Mouse (Mus musculus): Measurements from ENCODE around the gene Tmem59l. TPM values are rescaled to one million over a fixed set of nuclear protein-coding genes. Genes with fewer than 3 reads are reported as not detected.
A peak's percentile ranks its signal among the peaks of the same experiment; 100 is the strongest.

The Tmem59l gene
- 3.3 and 4.2 TPM in 2 replicates for polyA plus RNA-seq (2011; ENCODE audit: insufficient read depth, insufficient read length, low read depth, missing spikeins)

DNA sequence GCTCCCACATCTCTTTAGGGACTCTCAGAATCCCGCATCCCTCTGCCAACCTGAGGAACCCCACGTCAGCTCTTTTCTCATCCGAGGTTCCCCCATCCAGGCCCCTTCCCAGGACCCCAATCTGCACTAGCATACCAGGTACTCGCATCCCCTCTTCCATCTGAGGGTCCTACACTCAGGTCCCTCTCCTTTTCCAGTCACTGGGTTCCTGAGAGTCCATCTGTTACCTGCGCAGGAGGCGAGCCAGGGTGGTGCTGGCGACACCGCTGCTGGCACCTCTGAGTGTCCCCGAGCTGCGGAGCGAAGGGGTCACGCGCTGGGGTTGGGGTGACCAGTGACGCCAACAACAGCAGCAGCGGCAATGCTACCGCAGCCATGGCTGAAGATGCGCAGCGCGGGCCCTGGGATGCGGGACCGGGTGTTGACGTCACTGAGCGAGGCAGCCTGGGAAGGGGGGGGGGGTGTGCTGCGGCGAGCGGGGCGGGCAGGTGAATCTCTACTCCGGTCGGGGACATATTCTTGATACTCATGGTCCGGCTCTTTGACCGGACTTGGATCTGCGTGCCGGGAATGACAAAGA, at the start of gene Tmem59l:
Gene Tmem59l (minus strand): TSS at position 418 of the 580 bp plus-strand sequence.
- Histone ChIP-seq H3K27me3 (ENCODE audit: control insufficient read depth, insufficient read depth, low read length, poor library complexity, severe bottlenecking) (peaks cover 17% of the 10 kb centered on the region), H3K27ac (ENCODE audit: insufficient read depth, low read length) (no peak within 1 kb of the TSS), H3K4me3 (ENCODE audit: low read depth, low read length) (peak within 1 kb of the TSS; percentile 59), H3K36me3 (ENCODE audit: control insufficient read depth, insufficient read depth, low read length, poor library complexity, severe bottlenecking) (no peaks in the 10 kb centered on the region), H3K9me3 (replicated peaks; ENCODE audit: control insufficient read depth, insufficient read depth, low read length, poor library complexity, severe bottlenecking) (no peaks in the 10 kb centered on the region), H3K9ac (ENCODE audit: low read depth, poor library complexity, severe bottlenecking) (peak within 1 kb of the TSS; percentile 43), H3K4me1 (ENCODE audit: control insufficient read depth, insufficient read depth, low read length) (peaks cover 2% of the 10 kb centered on the region)
- TF ChIP-seq POLR2A (IDR thresholded peaks at IDR 0.05; ENCODE audit: insufficient read depth, low read length) = no peak
- no peak for TF ChIP-seq EP300 (IDR thresholded peaks at IDR 0.05; ENCODE audit: insufficient read depth, low read depth, low read length)
- no peak for TF ChIP-seq CTCF (IDR thresholded peaks at IDR 0.05; ENCODE audit: low read depth, low read length)

DNA sequence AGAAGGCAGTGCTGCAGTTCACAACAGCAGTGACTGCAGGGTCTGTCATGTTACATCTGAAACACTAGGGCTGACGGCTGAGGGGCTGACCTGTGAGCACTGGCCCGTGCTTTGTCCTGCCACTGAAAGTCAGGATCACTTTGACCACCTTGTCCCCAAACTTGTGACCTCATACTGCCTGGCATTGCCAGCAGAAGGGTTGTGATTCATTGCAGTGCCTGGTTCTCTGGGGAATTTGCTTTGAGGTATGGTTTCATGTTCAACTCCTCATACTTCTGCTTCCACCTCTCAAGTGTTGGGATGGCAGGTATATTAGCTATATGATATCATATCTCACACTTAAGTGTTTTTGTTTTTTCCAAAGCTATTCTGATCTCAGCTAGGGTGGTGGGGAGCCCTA, 48.5 kb upstream of the Tmem59l start:
- H3K36me3 ChIP-seq (ENCODE audit: control insufficient read depth, insufficient read depth, low read length, poor library complexity, severe bottlenecking) = peaks cover 25% of the 10 kb centered on the region
- H3K27ac ChIP-seq (ENCODE audit: insufficient read depth, low read length) = no peak overlapping the region
- no peaks in the 10 kb centered on the region for H3K27me3 ChIP-seq (ENCODE audit: control insufficient read depth, insufficient read depth, low read length, poor library complexity, severe bottlenecking)
- no peaks in the 10 kb centered on the region for H3K4me1 ChIP-seq (ENCODE audit: control insufficient read depth, insufficient read depth, low read length)
- H3K4me3 ChIP-seq (ENCODE audit: low read depth, low read length) = no peak overlapping the region
- no peak overlapping the region for H3K9ac ChIP-seq (ENCODE audit: low read depth, poor library complexity, severe bottlenecking)
- TF ChIP-seq CTCF (IDR thresholded peaks at IDR 0.05; ENCODE audit: low read depth, low read length) (no peak), EP300 (IDR thresholded peaks at IDR 0.05; ENCODE audit: insufficient read depth, low read depth, low read length) (no peak)
- no peaks in the 10 kb centered on the region for H3K9me3 ChIP-seq (replicated peaks; ENCODE audit: control insufficient read depth, insufficient read depth, low read length, poor library complexity, severe bottlenecking)

DNA sequence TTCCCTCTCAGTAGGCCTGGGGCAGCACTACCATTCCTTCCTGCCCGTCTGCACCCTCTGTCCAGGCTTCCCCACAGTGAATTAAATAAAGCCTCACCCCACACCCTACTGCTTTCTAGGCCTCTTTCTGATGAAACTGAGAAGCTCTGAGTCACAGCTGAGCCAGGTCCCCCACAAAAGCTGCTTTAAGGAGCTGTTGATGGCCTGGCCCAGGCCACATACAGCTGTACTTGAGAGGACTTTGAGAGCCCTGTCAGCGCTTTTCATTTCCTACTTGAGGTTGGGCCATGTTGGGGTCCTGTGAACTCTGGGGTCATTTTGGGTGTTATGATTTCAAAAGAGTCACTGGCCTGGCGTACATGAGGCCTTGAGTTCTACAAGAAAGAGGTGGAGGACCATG, 48.1 kb upstream of the Tmem59l start:
- peaks cover 28% of the 10 kb centered on the region for H3K36me3 ChIP-seq (ENCODE audit: control insufficient read depth, insufficient read depth, low read length, poor library complexity, severe bottlenecking)

DNA sequence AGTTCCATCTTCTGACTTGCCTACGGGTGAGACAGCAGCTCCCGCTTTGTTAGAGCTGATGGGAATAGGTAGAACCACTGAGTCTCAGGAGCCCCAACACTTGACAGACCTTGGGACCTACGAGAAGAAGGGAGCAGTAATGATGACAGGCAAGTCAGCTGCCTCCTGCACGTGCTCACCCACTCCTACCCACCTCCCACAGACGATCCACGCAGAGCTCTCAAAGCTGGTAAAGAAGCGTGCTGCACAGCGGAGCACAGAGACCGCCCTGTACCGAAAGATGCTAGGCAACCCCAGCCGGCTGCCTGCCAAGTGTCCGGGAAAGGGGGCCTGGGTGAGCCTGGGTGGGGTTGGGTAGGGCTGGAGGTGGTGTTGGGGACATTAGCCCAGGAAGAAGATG, 47.1 kb upstream of the Tmem59l start:
- H3K4me1 ChIP-seq (ENCODE audit: control insufficient read depth, insufficient read depth, low read length) = no peaks in the 10 kb centered on the region
- no peaks in the 10 kb centered on the region for H3K9me3 ChIP-seq (replicated peaks; ENCODE audit: control insufficient read depth, insufficient read depth, low read length, poor library complexity, severe bottlenecking)
- peaks cover 28% of the 10 kb centered on the region for H3K36me3 ChIP-seq (ENCODE audit: control insufficient read depth, insufficient read depth, low read length, poor library complexity, severe bottlenecking)
- no peak overlapping the region for H3K9ac ChIP-seq (ENCODE audit: low read depth, poor library complexity, severe bottlenecking)
- TF ChIP-seq CTCF (IDR thresholded peaks at IDR 0.05; ENCODE audit: low read depth, low read length) (no peak), POLR2A (IDR thresholded peaks at IDR 0.05; ENCODE audit: insufficient read depth, low read length) (no peak), EP300 (IDR thresholded peaks at IDR 0.05; ENCODE audit: insufficient read depth, low read depth, low read length) (no peak)
- H3K4me3 ChIP-seq (ENCODE audit: low read depth, low read length) = no peak overlapping the region
- H3K27me3 ChIP-seq (ENCODE audit: control insufficient read depth, insufficient read depth, low read length, poor library complexity, severe bottlenecking) = no peaks in the 10 kb centered on the region
- no peak overlapping the region for H3K27ac ChIP-seq (ENCODE audit: insufficient read depth, low read length)

More for the DNA sequence above, 48.1 kb upstream of the Tmem59l start:
- H3K9me3 ChIP-seq (replicated peaks; ENCODE audit: control insufficient read depth, insufficient read depth, low read length, poor library complexity, severe bottlenecking) = no peaks in the 10 kb centered on the region
- H3K27ac ChIP-seq (ENCODE audit: insufficient read depth, low read length) = no peak overlapping the region
- H3K4me3 ChIP-seq (ENCODE audit: low read depth, low read length) = no peak overlapping the region
- no peaks in the 10 kb centered on the region for H3K27me3 ChIP-seq (ENCODE audit: control insufficient read depth, insufficient read depth, low read length, poor library complexity, severe bottlenecking)
- no peak overlapping the region for H3K9ac ChIP-seq (ENCODE audit: low read depth, poor library complexity, severe bottlenecking)
- no peaks in the 10 kb centered on the region for H3K4me1 ChIP-seq (ENCODE audit: control insufficient read depth, insufficient read depth, low read length)
- TF ChIP-seq CTCF (IDR thresholded peaks at IDR 0.05; ENCODE audit: low read depth, low read length) = no peak
- TF ChIP-seq POLR2A (IDR thresholded peaks at IDR 0.05; ENCODE audit: insufficient read depth, low read length) = no peak
- TF ChIP-seq EP300 (IDR thresholded peaks at IDR 0.05; ENCODE audit: insufficient read depth, low read depth, low read length) = no peak

DNA sequence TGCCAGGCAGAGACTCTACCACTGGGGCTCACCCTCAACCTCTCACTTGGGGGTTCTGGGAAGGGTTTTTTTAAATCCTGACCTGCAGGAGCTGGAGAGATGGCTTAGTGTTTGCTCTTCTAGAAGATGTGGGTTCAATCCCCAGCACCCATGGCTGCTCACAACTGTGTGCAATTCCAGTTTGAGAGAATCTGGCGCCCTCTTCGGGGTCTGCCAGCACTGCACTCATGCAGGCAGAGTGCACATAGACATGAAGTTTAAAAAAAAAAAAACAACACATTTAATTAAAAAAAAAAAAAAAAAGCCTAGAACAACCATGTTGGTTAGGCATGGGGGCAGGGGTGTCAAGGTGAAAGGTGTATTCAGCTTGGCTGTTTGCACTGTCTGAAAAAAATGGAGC, 43.2 kb upstream of the Tmem59l start:
- TF ChIP-seq EP300 (IDR thresholded peaks at IDR 0.05; ENCODE audit: insufficient read depth, low read depth, low read length) (no peak), POLR2A (IDR thresholded peaks at IDR 0.05; ENCODE audit: insufficient read depth, low read length) (no peak), CTCF (IDR thresholded peaks at IDR 0.05; ENCODE audit: low read depth, low read length) (peak; percentile 43)
- H3K4me1 ChIP-seq (ENCODE audit: control insufficient read depth, insufficient read depth, low read length) = peaks cover 3% of the 10 kb centered on the region
- no peak overlapping the region for H3K4me3 ChIP-seq (ENCODE audit: low read depth, low read length)
- H3K9me3 ChIP-seq (replicated peaks; ENCODE audit: control insufficient read depth, insufficient read depth, low read length, poor library complexity, severe bottlenecking) = no peaks in the 10 kb centered on the region
- peaks cover 28% of the 10 kb centered on the region for H3K36me3 ChIP-seq (ENCODE audit: control insufficient read depth, insufficient read depth, low read length, poor library complexity, severe bottlenecking)
- H3K27me3 ChIP-seq (ENCODE audit: control insufficient read depth, insufficient read depth, low read length, poor library complexity, severe bottlenecking) = no peaks in the 10 kb centered on the region
- H3K9ac ChIP-seq (ENCODE audit: low read depth, poor library complexity, severe bottlenecking) = no peak overlapping the region
- H3K27ac ChIP-seq (ENCODE audit: insufficient read depth, low read length) = no peak overlapping the region

DNA sequence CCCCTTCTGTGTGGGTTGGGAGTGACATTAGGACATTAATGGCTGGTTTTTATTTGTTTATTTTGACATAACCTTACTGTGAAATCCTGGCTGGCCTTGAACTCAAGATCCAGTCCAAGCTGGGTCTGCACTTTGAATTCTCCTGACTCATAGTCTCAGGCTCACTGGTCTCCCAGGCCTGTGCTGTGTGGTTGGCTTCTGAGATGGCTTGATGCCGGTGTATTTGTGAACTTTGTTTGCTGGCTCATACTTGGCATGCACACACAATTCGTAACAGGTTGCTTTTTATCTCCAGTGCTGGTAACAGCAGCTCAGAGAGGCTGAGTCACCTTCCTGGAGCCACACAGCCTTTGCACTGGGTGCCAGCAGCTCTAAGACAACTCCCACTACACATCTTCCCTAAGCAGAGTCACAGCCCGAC, 42.6 kb upstream of the Tmem59l start:
- no peaks in the 10 kb centered on the region for H3K9me3 ChIP-seq (replicated peaks; ENCODE audit: control insufficient read depth, insufficient read depth, low read length, poor library complexity, severe bottlenecking)
- no peak for TF ChIP-seq POLR2A (IDR thresholded peaks at IDR 0.05; ENCODE audit: insufficient read depth, low read length)
- TF ChIP-seq EP300 (IDR thresholded peaks at IDR 0.05; ENCODE audit: insufficient read depth, low read depth, low read length) = no peak
- no peak for TF ChIP-seq CTCF (IDR thresholded peaks at IDR 0.05; ENCODE audit: low read depth, low read length)
- no peak overlapping the region for H3K9ac ChIP-seq (ENCODE audit: low read depth, poor library complexity, severe bottlenecking)
- no peaks in the 10 kb centered on the region for H3K27me3 ChIP-seq (ENCODE audit: control insufficient read depth, insufficient read depth, low read length, poor library complexity, severe bottlenecking)
- H3K4me1 ChIP-seq (ENCODE audit: control insufficient read depth, insufficient read depth, low read length) = peaks cover 3% of the 10 kb centered on the region
- H3K36me3 ChIP-seq (ENCODE audit: control insufficient read depth, insufficient read depth, low read length, poor library complexity, severe bottlenecking) = peaks cover 28% of the 10 kb centered on the region
- no peak overlapping the region for H3K27ac ChIP-seq (ENCODE audit: insufficient read depth, low read length)
- no peak overlapping the region for H3K4me3 ChIP-seq (ENCODE audit: low read depth, low read length)
